24 mouse cellular contexts compared by ENCODE assay signal in genomic region chr1:80381302-80381701, GRCm38 (mm10). TPM values are rescaled to one million over a fixed set of nuclear protein-coding genes. Genes with fewer than 3 reads are reported as not detected.
DNase-seq lines count a peak whose midpoint lies in the region; ATAC-seq and TF ChIP-seq lines count a peak whose summit lies in the region.
"Had no signal": no experiment of that assay in that cellular context is flagged by ENCODE, and none has a peak within 500 bp of the region (broad histone marks: within the 10 kb centered on the region; RNA-seq: fewer than 3 reads in every experiment).

No protein-coding gene starts in this region.

- DNase-seq in thymus, postnatal 14 days = peak; percentile 24
- DNase-seq in thymus, adult 18-20 months = no peak
- DNase-seq in R1 (ENCODE audit: low read depth, low spot score) (peak; percentile 46), MN1 (ENCODE audit: low spot score) (no peak)
- peak; percentile 80 for DNase-seq in induced T-regulatory cell, adult 2 months (ENCODE audit: low read depth)
- no peak for DNase-seq in ovary, adult 18-20 months (ENCODE audit: low spot score)
- no peak for DNase-seq in hindbrain, postnatal 0 days (ENCODE audit: low spot score)
- DNase-seq: adrenal gland, adult 2 months; cerebellum, postnatal 10 days; forebrain, postnatal 0 days; gastrocnemius, adult 2 months; heart, adult 18-20 months; kidney, adult 11 months; kidney, postnatal 10 days; midbrain, embryonic 14.5 days; right cerebral cortex, postnatal 25 days had no signal

- H3K27me3 ChIP-seq in hindbrain, postnatal 0 days (ENCODE audit: insufficient read depth, low read length) = no peaks in the 10 kb centered on the region
- H3K27me3 ChIP-seq: embryonic facial prominence, embryonic 12.5 days; heart, embryonic 15.5 days had no signal

- no peak overlapping the region for H3K9ac ChIP-seq in hindbrain, postnatal 0 days (replicated peaks; ENCODE audit: low read length)
- H3K9ac ChIP-seq: embryonic facial prominence, embryonic 12.5 days; forebrain, postnatal 0 days; heart, embryonic 15.5 days; hindbrain, embryonic 14.5 days had no signal

- WGBS in hindbrain, postnatal 0 days = 31% methylated on average over 4 of the region's 4 CpGs

- no peak for TF ChIP-seq CTCF in hindbrain, postnatal 0 days (IDR thresholded peaks at IDR 0.05; ENCODE audit: low read depth)

- no peaks in the 10 kb centered on the region for H3K36me3 ChIP-seq in hindbrain, postnatal 0 days (ENCODE audit: insufficient read depth, low read length)
- H3K36me3 ChIP-seq: embryonic facial prominence, embryonic 12.5 days; heart, embryonic 15.5 days; limb, embryonic 10.5 days had no signal

- H3K4me2 ChIP-seq in hindbrain, postnatal 0 days (ENCODE audit: low read depth, low read length) = no peak overlapping the region
- H3K4me2 ChIP-seq: embryonic facial prominence, embryonic 12.5 days; heart, embryonic 15.5 days; hindbrain, embryonic 14.5 days; liver, embryonic 11.5 days had no signal

- no peaks in the 10 kb centered on the region for H3K9me3 ChIP-seq in hindbrain, postnatal 0 days (ENCODE audit: low read length)
- H3K9me3 ChIP-seq: embryonic facial prominence, embryonic 12.5 days; heart, embryonic 15.5 days; limb, embryonic 10.5 days had no signal

- H3K27ac ChIP-seq in hindbrain, postnatal 0 days = no peak overlapping the region
- H3K27ac ChIP-seq: embryonic facial prominence, embryonic 12.5 days; gastrocnemius, adult 2 months; heart, embryonic 15.5 days; hindbrain, embryonic 14.5 days; layer of hippocampus, adult 2 months; left cerebral cortex, adult 2 months; limb, embryonic 10.5 days; stomach, postnatal 0 days had no signal

- ATAC-seq in hindbrain, postnatal 0 days = no peak
- ATAC-seq: forebrain, postnatal 0 days had no signal

- H3K4me3 ChIP-seq in hindbrain, postnatal 0 days (ENCODE audit: low read length) = no peak overlapping the region
- H3K4me3 ChIP-seq: embryonic facial prominence, embryonic 12.5 days; gastrocnemius, adult 2 months; heart, embryonic 15.5 days; layer of hippocampus, adult 2 months; left cerebral cortex, adult 2 months; limb, embryonic 10.5 days had no signal

- no peaks in the 10 kb centered on the region for H3K4me1 ChIP-seq in hindbrain, postnatal 0 days (ENCODE audit: insufficient read depth, low read length)
- H3K4me1 ChIP-seq: embryonic facial prominence, embryonic 12.5 days had no signal

RNA-seq across cellular contexts. Expression of gene Cul3, which starts 41.0 kb away (rescaled TPM):
- total RNA-seq in hindbrain, postnatal 0 days (2014; rRNA removed) = 47.6 and 51.9 TPM in 2 replicates
- polyA plus RNA-seq in hindbrain, postnatal 0 days (2015; fragmentation: Nextera tagmentation; extraction: Ambion mirVana) = 22.6 and 33.1 TPM in 2 replicates

Comparison
In these comparisons a context has a peak if more than half of its experiments do, and no peak if none do; other contexts are left out.
1. DNase-seq: peak in thymus, postnatal 14 days (single experiment), R1 (single experiment) and induced T-regulatory cell, adult 2 months (single experiment); none in thymus, adult 18-20 months (0 of 2), ovary, adult 18-20 months (single experiment), hindbrain, postnatal 0 days (single experiment) and MN1 (single experiment).